10 mouse cellular contexts compared by ENCODE assay signal in the genomic region with DNA sequence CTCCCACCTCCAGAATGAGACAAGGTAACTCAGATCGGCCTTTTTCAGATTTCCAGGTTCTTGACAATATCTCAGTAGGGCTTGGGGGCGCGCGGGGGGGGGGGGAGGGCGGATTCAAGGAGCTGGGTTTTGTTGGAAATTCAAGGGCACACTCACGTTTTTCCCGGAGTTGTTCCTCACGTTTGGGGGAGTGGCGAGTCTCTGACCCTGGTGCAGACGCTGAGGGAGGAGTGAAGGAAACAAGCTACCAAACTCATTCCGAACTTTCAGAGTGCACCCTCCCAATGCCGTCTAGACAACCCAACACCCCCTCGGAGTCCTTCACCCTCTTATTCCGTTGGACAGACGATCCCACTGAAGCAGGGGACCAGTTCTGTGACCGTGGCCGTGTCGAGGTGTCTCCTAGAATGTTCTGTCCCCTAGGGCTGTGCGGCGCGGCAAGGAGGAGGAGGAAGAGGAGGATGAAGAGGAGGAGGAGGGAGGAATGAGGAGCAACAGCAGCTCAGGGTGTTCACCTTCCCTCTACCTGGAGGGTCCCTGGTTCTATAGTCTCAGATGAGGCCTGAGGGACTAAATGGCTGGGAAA. TPM values are rescaled to one million over a fixed set of nuclear protein-coding genes. Genes with fewer than 3 reads are reported as not detected.
DNase-seq lines count a peak whose midpoint lies in the region; ATAC-seq and TF ChIP-seq lines count a peak whose summit lies in the region.
"Had no signal": no experiment of that assay in that cellular context is flagged by ENCODE, and none has a peak within 500 bp of the region (broad histone marks: within the 10 kb centered on the region; RNA-seq: fewer than 3 reads in every experiment).

No protein-coding gene starts in this region.

- H3K4me3 ChIP-seq in liver, embryonic 11.5 days (ENCODE audit: low read depth, low read length): peak overlapping the region; percentile 40
- peak overlapping the region; percentile 29 for H3K4me3 ChIP-seq in forebrain, embryonic 13.5 days
- H3K4me3 ChIP-seq in limb, embryonic 12.5 days (replicated peaks): peak overlapping the region; percentile 36
- no peak overlapping the region for H3K4me3 ChIP-seq in neural tube, embryonic 14.5 days (ENCODE audit: low read depth, low read length)
- H3K4me3 ChIP-seq in thymus, adult 2 months (ENCODE audit: control insufficient read depth, insufficient read depth, low read length): no peak overlapping the region

- H3K9ac ChIP-seq in liver, embryonic 11.5 days (ENCODE audit: low read depth, low read length): no peak overlapping the region
- H3K9ac ChIP-seq in forebrain, embryonic 13.5 days: no peak overlapping the region
- H3K9ac ChIP-seq in limb, embryonic 12.5 days (replicated peaks): no peak overlapping the region
- no peak overlapping the region for H3K9ac ChIP-seq in neural tube, embryonic 14.5 days (replicated peaks; ENCODE audit: low read depth, low read length)

- no peak for TF ChIP-seq CTCF in thymus, adult 2 months (IDR thresholded peaks at IDR 0.05; ENCODE audit: borderline replicate concordance, control insufficient read depth, extremely low read depth, insufficient read depth, low read length, poor library complexity)

- no peak for ATAC-seq in liver, embryonic 11.5 days (replicated peaks; ENCODE audit: low FRiP score)
- ATAC-seq in forebrain, embryonic 13.5 days: no peak
- ATAC-seq in limb, embryonic 12.5 days (ENCODE audit: insufficient number of reproducible peaks, insufficient read depth, low FRiP score, low TSS enrichment, low read depth): no peak
- ATAC-seq in neural tube, embryonic 14.5 days (ENCODE audit: low read depth): no peak

- WGBS in liver, embryonic 11.5 days: 3% methylated on average over 17 of the region's 21 CpGs
- WGBS in forebrain, embryonic 13.5 days: 1% methylated on average over 19 of the region's 21 CpGs
- WGBS in limb, embryonic 12.5 days: 1% methylated on average over 21 of the region's 21 CpGs
- WGBS in neural tube, embryonic 14.5 days: under 1% methylated on average over 20 of the region's 21 CpGs
- WGBS in thymus, adult 2 months: 7% methylated on average over 21 of the region's 21 CpGs

- peaks cover 93% of the 10 kb centered on the region for H3K27me3 ChIP-seq in liver, embryonic 11.5 days (replicated peaks; ENCODE audit: control insufficient read depth, insufficient read depth, low read length)
- peaks cover 100% of the 10 kb centered on the region for H3K27me3 ChIP-seq in forebrain, embryonic 13.5 days
- peaks cover 94% of the 10 kb centered on the region for H3K27me3 ChIP-seq in limb, embryonic 12.5 days
- H3K27me3 ChIP-seq in neural tube, embryonic 14.5 days (ENCODE audit: control insufficient read depth, insufficient read depth, low read length): peaks cover 66% of the 10 kb centered on the region
- H3K27me3 ChIP-seq in thymus, adult 2 months (ENCODE audit: control insufficient read depth, insufficient read depth, low read length): peaks cover 46% of the 10 kb centered on the region

- H3K9me3 ChIP-seq in liver, embryonic 11.5 days (ENCODE audit: control insufficient read depth, low read length): no peaks in the 10 kb centered on the region
- H3K9me3 ChIP-seq in forebrain, embryonic 13.5 days (replicated peaks): peaks cover 5% of the 10 kb centered on the region; the same call in 1 of the 2 replicates
- no peaks in the 10 kb centered on the region for H3K9me3 ChIP-seq in limb, embryonic 12.5 days
- H3K9me3 ChIP-seq in neural tube, embryonic 14.5 days (ENCODE audit: control insufficient read depth, low read length): no peaks in the 10 kb centered on the region

- no peak overlapping the region for H3K27ac ChIP-seq in liver, embryonic 11.5 days (ENCODE audit: low read depth, low read length)
- H3K27ac ChIP-seq in forebrain, embryonic 13.5 days: no peak overlapping the region
- no peak overlapping the region for H3K27ac ChIP-seq in limb, embryonic 12.5 days
- H3K27ac ChIP-seq in neural tube, embryonic 14.5 days (ENCODE audit: low read depth, low read length): no peak overlapping the region
- no peak overlapping the region for H3K27ac ChIP-seq in thymus, adult 2 months (ENCODE audit: control insufficient read depth, insufficient read depth, low read length)

- intact Hi-C loops in left cerebral cortex, postnatal 25 days (cut with DNase I): loop anchor here (5.0 to 10.0 kb wide), 2 partner anchors 397 to 1890 kb away; no protein-coding TSS in a partner anchor

- H3K4me2 ChIP-seq in liver, embryonic 11.5 days: peak overlapping the region; percentile 68
- H3K4me2 ChIP-seq in forebrain, embryonic 13.5 days: peak overlapping the region; percentile 56
- H3K4me2 ChIP-seq in limb, embryonic 12.5 days: peak overlapping the region; percentile 62
- H3K4me2 ChIP-seq in neural tube, embryonic 14.5 days (ENCODE audit: low read depth, low read length): 0 out of 2 replicates have a peak overlapping the region, but pooled peaks have one; percentile 11

- H3K36me3 ChIP-seq in liver, embryonic 11.5 days (ENCODE audit: control insufficient read depth, insufficient read depth, low read length): no peaks in the 10 kb centered on the region
- H3K36me3 ChIP-seq in forebrain, embryonic 13.5 days (ENCODE audit: poor library complexity, severe bottlenecking): no peaks in the 10 kb centered on the region
- no peaks in the 10 kb centered on the region for H3K36me3 ChIP-seq in limb, embryonic 12.5 days
- H3K36me3 ChIP-seq in neural tube, embryonic 14.5 days (ENCODE audit: control insufficient read depth, insufficient read depth, low read length): no peaks in the 10 kb centered on the region
- H3K36me3 ChIP-seq in thymus, adult 2 months (ENCODE audit: control insufficient read depth, insufficient read depth, low read length): no peaks in the 10 kb centered on the region

- 0 out of 2 replicates have a peak, but pooled peaks cover 4% of the 10 kb centered on the region for H3K4me1 ChIP-seq in liver, embryonic 11.5 days (replicated peaks; ENCODE audit: control insufficient read depth, insufficient read depth, low read length)
- peaks cover 45% of the 10 kb centered on the region for H3K4me1 ChIP-seq in forebrain, embryonic 13.5 days
- H3K4me1 ChIP-seq in limb, embryonic 12.5 days (replicated peaks): peaks cover 32% of the 10 kb centered on the region
- peaks cover 16% of the 10 kb centered on the region for H3K4me1 ChIP-seq in neural tube, embryonic 14.5 days (ENCODE audit: control insufficient read depth, insufficient read depth, low read length)
- peaks cover 3% of the 10 kb centered on the region; the same call in 1 of the 2 replicates for H3K4me1 ChIP-seq in thymus, adult 2 months (replicated peaks; ENCODE audit: control insufficient read depth, insufficient read depth, low read length)

- TF ChIP-seq POLR2A in thymus, adult 2 months (IDR thresholded peaks at IDR 0.05; ENCODE audit: control insufficient read depth, extremely low read depth, insufficient read depth, low read length, poor library complexity): no peak

- no peak for DNase-seq in liver, embryonic 11.5 days (ENCODE audit: low spot score)
- DNase-seq in liver: no peak
- DNase-seq in thymus, adult 2 months: no peak
- no peak for DNase-seq in left cerebral cortex, postnatal 25 days (ENCODE audit: low spot score in 2 of 2)
- DNase-seq in spleen, adult 18-20 months: no peak
- DNase-seq: cerebellum, adult 11-12 months; thymus, postnatal 14 days had no signal

RNA-seq across cellular contexts. Expression of gene Nr5a2, which starts 8.2 kb away (rescaled TPM):
- polyA plus RNA-seq in liver, embryonic 11.5 days (2014; fragmentation: Nextera tagmentation; extraction: Ambion mirVana): 4.9 and 5.3 TPM in 2 replicates
- polyA plus RNA-seq in forebrain, embryonic 13.5 days (2015; fragmentation: Nextera tagmentation; extraction: Ambion mirVana): 0.35 and 0.48 TPM in 2 replicates
- 0.34 and 0.35 TPM in 2 replicates for polyA plus RNA-seq in limb, embryonic 12.5 days (2016; fragmentation: Nextera tagmentation; extraction: Ambion mirVana)
- polyA plus RNA-seq in neural tube, embryonic 14.5 days (2014; fragmentation: Nextera tagmentation; extraction: Ambion mirVana): 1.4 and 1.5 TPM in 2 replicates
- 0.19 and 0.22 TPM in 2 replicates for polyA plus RNA-seq in thymus, adult 2 months (2012; rRNA removed)
- not detected for total RNA-seq in left cerebral cortex, postnatal 25 days (2021)

Comparison
In these comparisons a context has a peak if more than half of its experiments do, and no peak if none do; other contexts are left out.
1. H3K4me2 ChIP-seq: peak in every context shown above with its lines; median percentile 68 in liver, embryonic 11.5 days; 62 in limb, embryonic 12.5 days; 56 in forebrain, embryonic 13.5 days; 11 in neural tube, embryonic 14.5 days.
2. H3K4me3 ChIP-seq: peak in liver, embryonic 11.5 days (single experiment), forebrain, embryonic 13.5 days (single experiment) and limb, embryonic 12.5 days (single experiment); none in neural tube, embryonic 14.5 days (single experiment) and thymus, adult 2 months (single experiment).